Mouse (Mus musculus) cerebral cortex, adult 2 months (tissue): Measurements from ENCODE around the gene Dock7.

Experiments
- WGBS: fragments of 180-500 bp; shearing (Covaris S2); methylation state at CpG from one replicate; pipeline ENCODE4 v1.1.7; 2018; 5-methylcytosine and 5-hydroxymethylcytosine counted together

Gene Dock7

GRCm38 (mm10) chr4:99122047-99122446 lies 1.3 kb upstream of the Dock7 start:
- WGBS = 53% methylated on average over 3 of the region's 3 CpGs

- 3% methylated on average over 17 of the region's 17 CpGs for WGBS
Observed at GRCm38 (mm10) chr4:99121123-99121755, 524 bp upstream of the Dock7 start.

GRCm38 (mm10) chr4:99119051-99119450 lies 1.7 kb downstream of the Dock7 start:
- WGBS = 55% methylated on average over 5 of the region's 5 CpGs

GRCm38 (mm10) chr4:99115797-99116196 lies 4.9 kb downstream of the Dock7 start:
- WGBS = 71% methylated on average over 9 of the region's 9 CpGs

GRCm38 (mm10) chr4:99111670-99112069 lies 9.0 kb downstream of the Dock7 start:
- WGBS = 81% methylated on average over 3 of the region's 3 CpGs

GRCm38 (mm10) chr4:99108817-99109216 lies 11.9 kb downstream of the Dock7 start:
- 85% methylated on average over 4 of the region's 4 CpGs for WGBS

- WGBS = 69% methylated on average over 3 of the region's 3 CpGs
Observed at GRCm38 (mm10) chr4:99102846-99103245, 17.9 kb downstream of the Dock7 start.

- 53% methylated on average over 7 of the region's 7 CpGs for WGBS
Observed at GRCm38 (mm10) chr4:99100724-99101123, 20.0 kb downstream of the Dock7 start.

- WGBS = 77% methylated on average over 3 of the region's 3 CpGs
Observed at GRCm38 (mm10) chr4:99091777-99092176, 28.9 kb downstream of the Dock7 start.

- WGBS = 42% methylated on average over 3 of the region's 3 CpGs
Observed at GRCm38 (mm10) chr4:99091151-99091701, 29.5 kb downstream of the Dock7 start.

GRCm38 (mm10) chr4:99087760-99088485 lies 32.8 kb downstream of the Dock7 start:
- WGBS = 94% methylated on average over 17 of the region's 17 CpGs

GRCm38 (mm10) chr4:99083862-99084261 lies 36.9 kb downstream of the Dock7 start:
- 43% methylated on average over 3 of the region's 3 CpGs for WGBS

GRCm38 (mm10) chr4:99081169-99081568 lies 39.5 kb downstream of the Dock7 start:
- 94% methylated on average over 1 of the region's 1 CpGs for WGBS

GRCm38 (mm10) chr4:99078005-99078404 lies 42.7 kb downstream of the Dock7 start:
- WGBS = 95% methylated on average over 3 of the region's 3 CpGs

GRCm38 (mm10) chr4:99068806-99069205 lies 51.9 kb downstream of the Dock7 start:
- 63% methylated on average over 6 of the region's 6 CpGs for WGBS

- WGBS = 60% methylated on average over 5 of the region's 5 CpGs
Observed at GRCm38 (mm10) chr4:99064524-99064923, 56.2 kb downstream of the Dock7 start.

GRCm38 (mm10) chr4:99048581-99048980 lies 72.1 kb downstream of the Dock7 start:
- WGBS = 76% methylated on average over 2 of the region's 2 CpGs

- 46% methylated on average over 3 of the region's 3 CpGs for WGBS
Observed at GRCm38 (mm10) chr4:99046471-99046870, 74.2 kb downstream of the Dock7 start.

GRCm38 (mm10) chr4:99044854-99045253 lies 75.9 kb downstream of the Dock7 start:
- WGBS = 71% methylated on average over 3 of the region's 3 CpGs

GRCm38 (mm10) chr4:99032921-99033320 lies 87.8 kb downstream of the Dock7 start:
- WGBS = 49% methylated on average over 4 of the region's 4 CpGs

GRCm38 (mm10) chr4:99030686-99031085 lies 90.0 kb downstream of the Dock7 start, which contains the start of gene Angptl3:
Gene Angptl3, plus strand, starts transcription at chr4:99030954.
- WGBS = 92% methylated on average over 2 of the region's 2 CpGs

- WGBS = 88% methylated on average over 5 of the region's 5 CpGs
Observed at GRCm38 (mm10) chr4:99028377-99028776, 92.3 kb downstream of the Dock7 start.

GRCm38 (mm10) chr4:99022221-99022620 lies 98.5 kb downstream of the Dock7 start:
- 64% methylated on average over 8 of the region's 8 CpGs for WGBS
